Mouse (Mus musculus) left cerebral cortex, postnatal 36 days (tissue): Measurements from ENCODE around the gene Dhx8. TPM values are rescaled to one million over a fixed set of nuclear protein-coding genes. Genes with fewer than 3 reads are reported as not detected.
A peak's percentile ranks its signal among the peaks of the same experiment; 100 is the strongest.

Experiments used
- DNase-seq, 2 experiments: peaks; one replicate each; pipeline ENCODE4 v3.0.0; 2021 to 2022; ENCODE audit warnings: low spot score in 2 of 2, mixed read lengths in 1 of 2
- intact Hi-C: fragments of 180-260 bp; cut with DNase I; formaldehyde crosslinking; loops from one replicate; pipeline ENCODE4 v1.15.1; 2025
- total RNA-seq, 2 experiments: library from RNA; stranded (reverse); gene quantifications; 2 replicates each; pipeline ENCODE4 v1.2.3; 2021

Dhx8 gene
- total RNA-seq, 2 experiments from 2014 or later: 34.1 to 37.4 TPM

DNA sequence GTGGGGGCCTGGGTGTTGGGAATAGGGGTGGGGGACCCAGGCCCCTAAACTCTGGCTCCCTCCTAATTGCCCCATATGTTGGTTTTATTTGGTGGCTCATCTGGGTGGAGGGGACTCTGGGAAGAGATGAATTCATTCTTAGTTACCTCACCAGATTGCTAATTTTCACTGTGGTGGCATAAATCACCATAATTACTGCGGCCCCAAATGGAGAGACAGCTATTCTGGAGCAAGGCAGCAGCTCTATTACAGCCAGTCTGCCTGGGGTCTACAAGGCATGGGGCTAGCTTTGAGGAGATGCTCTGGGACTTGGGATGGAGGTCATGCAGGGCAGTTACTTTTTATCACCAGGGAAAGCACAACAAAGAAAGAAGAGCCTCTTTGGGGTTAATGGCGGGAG lies 6.0 kb upstream of the Dhx8 start:
- DNase-seq: no peak
- intact Hi-C loops: no loop called here

DNA sequence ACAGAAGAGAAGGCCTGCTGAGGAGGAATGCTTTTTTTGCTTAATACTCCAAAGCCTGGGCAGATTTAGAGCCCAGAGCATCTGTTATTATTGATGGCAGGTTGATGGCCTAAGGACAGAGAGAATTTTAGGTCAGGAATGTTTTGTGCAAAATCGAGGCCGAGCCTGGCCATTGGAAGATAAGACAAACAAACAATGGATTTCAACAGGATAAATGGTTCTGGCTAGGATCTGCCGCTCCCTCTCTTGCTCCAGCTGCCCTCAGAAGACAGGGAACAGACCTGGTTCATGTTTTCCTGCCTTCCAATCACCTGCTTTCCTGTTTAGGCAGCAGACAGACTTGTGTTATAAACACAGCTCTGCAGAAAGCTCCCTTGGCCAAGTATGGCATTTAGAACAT lies 3.4 kb upstream of the Dhx8 start:
- intact Hi-C loops: no loop called here
- no peak for DNase-seq

DNA sequence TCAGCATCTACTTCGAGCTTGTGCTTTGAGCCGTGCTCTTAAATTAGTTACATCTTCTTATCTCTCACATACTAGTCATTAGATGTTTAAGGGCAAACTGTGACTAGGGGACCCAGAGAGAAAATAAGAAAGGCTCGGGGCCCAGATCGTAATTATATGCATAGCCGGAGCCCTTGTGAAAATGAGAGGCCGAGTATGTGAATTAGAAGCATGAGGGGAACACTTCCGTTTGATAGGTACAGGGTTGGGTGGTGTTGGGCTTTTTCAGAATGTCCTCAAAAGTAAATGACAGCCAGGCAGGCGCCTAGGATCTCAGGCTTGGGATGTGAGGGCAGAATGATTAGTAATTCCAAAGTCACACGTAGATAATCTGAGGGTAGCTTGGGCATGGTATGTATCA lies 877 bp downstream of the Dhx8 start:
- intact Hi-C loops: loop anchor here (5.0 kb wide), 1 partner anchor 41 kb away; no protein-coding TSS in a partner anchor
- DNase-seq: no peak

DNA sequence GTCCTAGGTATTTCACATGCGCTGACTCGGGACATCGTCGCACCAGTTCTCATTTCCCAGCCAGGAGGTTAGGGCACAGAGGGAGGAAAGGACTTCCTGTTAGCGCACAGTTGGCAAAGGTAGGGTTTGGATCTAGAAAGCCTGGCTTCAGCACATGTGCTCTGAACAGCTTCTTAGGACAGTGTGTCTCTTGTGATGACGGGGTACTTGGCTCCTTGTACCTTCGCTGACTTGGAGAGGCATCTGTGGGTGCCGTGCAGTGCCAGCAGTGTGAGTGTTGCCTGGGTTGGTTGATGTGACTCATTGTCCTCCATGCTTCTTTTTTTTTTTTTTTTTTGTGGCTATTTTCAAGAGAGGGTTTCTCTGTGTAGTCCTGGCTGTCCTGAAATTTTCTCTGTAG lies 23.9 kb downstream of the Dhx8 start:
- DNase-seq: peak in 1 of 2 experiments; percentile 43
- intact Hi-C loops: loop anchor here (10.0 kb wide), 1 partner anchor 182 kb away; no protein-coding TSS in a partner anchor

- DNase-seq: no peak
- intact Hi-C loops: loop anchor here (10.0 kb wide), 1 partner anchor 183 kb away; no protein-coding TSS in a partner anchor
Measured at GRCm38 (mm10) chr11:101757366-101757765, 24.6 kb downstream of the Dhx8 start.

DNA sequence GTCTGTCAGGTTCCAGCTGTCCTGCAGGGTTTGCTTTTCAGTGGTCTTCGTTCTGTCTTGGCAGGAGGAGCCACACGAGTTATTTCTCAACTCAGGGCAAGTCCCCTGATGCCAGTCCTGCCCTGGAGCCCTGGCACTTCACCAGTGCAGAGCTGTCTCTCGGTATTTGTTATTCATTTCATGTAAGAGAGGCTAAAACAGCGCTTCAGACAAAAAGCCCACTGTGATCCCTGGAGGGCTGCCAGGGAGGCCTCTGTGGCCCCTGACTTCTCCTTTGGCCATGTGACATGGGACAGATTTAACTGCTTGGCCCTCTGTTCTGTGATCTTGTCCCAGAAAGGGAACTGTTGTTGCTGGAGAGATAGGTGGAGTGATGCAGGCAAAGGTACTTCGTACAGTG lies 25.7 kb downstream of the Dhx8 start:
- intact Hi-C loops: loop anchor here (10.0 kb wide), 1 partner anchor 184 kb away; no protein-coding TSS in a partner anchor
- no peak for DNase-seq

DNA sequence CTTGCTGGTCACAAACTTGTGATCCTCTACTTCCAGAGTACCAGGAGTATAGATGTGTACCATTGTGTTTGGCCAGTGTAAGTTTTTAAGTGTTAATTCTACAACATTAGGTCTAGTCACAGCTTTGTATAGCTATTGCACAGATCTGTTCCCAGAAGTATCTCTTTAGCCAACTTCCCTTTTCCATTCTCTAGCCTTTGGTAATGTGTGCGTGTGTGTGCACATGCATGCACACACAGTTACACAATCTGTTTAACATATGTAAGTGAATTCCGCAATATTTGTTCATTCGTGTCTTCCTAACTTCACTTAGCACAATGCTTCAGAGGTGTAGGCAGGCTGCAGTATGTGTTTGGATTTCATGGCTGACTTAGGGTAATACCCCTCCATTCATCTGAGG lies 26.8 kb downstream of the Dhx8 start:
- intact Hi-C loops: loop anchor here (10.0 kb wide), 1 partner anchor 185 kb away; no protein-coding TSS in a partner anchor
- DNase-seq: no peak

DNA sequence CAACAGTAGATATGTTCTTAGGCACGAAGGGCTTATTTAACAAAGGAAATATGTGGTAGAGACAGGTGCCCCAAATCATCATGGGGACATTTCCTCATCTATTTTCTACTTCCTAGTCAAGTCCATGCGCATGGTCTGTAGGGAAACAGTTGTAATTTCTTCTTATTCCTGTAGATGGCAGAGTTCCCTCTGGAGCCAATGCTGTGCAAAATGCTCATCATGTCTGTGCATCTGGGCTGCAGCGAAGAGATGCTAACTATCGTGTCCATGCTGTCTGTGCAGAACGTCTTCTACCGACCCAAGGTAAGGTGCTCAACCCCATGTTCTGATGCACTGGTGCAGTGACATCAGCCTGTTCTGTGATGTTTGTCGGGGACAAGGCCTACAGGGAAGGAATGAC lies 31.0 kb downstream of the Dhx8 start:
- DNase-seq: no peak
- intact Hi-C loops: loop anchor here (2.0 to 5.0 kb wide), 2 partner anchors 49 to 147 kb away; no protein-coding TSS in a partner anchor

- no peak for DNase-seq
- intact Hi-C loops: loop anchor here (5.0 kb wide), 1 partner anchor 48 kb away; no protein-coding TSS in a partner anchor
Measured at GRCm38 (mm10) chr11:101764546-101764945, 31.8 kb downstream of the Dhx8 start.

GRCm38 (mm10) chr11:101767326-101767725 lies 34.6 kb downstream of the Dhx8 start:
- DNase-seq: no peak
- intact Hi-C loops: no loop called here

- intact Hi-C loops: no loop called here
- no peak for DNase-seq
Measured at GRCm38 (mm10) chr11:101768721-101769120, 36.0 kb downstream of the Dhx8 start.

DNA sequence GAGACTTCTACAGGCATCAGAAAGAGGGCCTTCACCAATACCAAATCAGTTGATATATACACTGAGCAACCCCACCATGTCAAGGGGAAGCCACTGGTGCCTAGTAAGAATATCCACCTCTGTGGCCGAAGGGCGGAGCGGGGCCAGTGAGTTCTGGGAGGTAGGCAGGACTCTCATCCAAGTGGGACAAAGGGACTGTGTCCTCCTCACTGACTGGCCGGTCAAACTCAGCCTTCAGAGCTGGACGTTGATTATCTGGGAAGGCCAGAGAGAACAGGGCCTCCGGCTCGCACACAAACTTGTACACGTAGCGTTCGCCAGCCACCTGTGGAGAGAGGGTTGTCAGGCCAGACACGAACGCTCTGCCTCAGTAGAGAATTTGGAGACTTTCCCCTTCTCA lies 37.5 kb downstream of the Dhx8 start:
- intact Hi-C loops: no loop called here

GRCm38 (mm10) chr11:101772027-101772426 lies 39.3 kb downstream of the Dhx8 start:
- no peak for DNase-seq
- intact Hi-C loops: no loop called here

More for the DNA sequence above, 37.5 kb downstream of the Dhx8 start:
- no peak for DNase-seq

- intact Hi-C loops: no loop called here
- DNase-seq: no peak
Measured at GRCm38 (mm10) chr11:101772449-101772848, 39.7 kb downstream of the Dhx8 start.

DNA sequence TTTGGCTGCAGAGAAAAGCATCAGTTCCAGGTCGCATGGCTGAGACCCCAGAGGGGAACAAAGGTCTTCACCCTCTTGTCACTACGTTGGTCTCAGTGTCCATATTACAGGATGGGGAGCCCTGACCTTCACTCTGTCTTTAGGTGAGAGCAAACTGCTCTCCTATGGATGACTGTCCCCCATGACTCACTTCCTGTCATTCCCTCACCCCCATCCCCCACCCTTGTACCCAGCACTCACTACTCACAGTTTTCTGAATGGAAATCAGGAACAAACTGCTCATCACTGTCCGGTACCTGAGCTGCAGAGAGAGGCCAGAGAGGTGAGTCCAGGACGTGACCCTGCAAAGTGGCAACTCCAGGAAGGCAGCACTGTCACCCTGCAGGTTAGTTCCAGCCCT lies 44.1 kb downstream of the Dhx8 start:
- no peak for DNase-seq
- intact Hi-C loops: no loop called here

DNA sequence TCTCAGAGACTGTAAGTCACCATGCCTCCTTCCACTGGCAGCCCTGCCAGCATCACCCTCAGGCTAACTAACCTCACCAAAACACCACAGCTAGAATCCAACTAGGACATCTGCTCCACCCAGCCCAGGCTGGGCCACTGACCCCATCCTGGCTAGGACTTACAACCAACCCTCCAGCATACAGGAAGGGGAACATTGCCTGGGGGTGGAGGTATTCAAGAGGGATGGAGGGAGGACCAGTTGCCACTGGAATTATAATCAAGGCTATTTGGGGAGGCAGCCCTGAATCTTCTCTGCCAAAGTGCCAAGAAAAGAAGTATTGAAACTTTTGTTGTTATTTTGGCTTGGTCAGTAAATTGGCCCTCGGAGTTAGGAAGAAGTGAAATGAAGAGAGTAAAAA lies 50.4 kb downstream of the Dhx8 start:
- DNase-seq: no peak
- intact Hi-C loops: no loop called here

DNA sequence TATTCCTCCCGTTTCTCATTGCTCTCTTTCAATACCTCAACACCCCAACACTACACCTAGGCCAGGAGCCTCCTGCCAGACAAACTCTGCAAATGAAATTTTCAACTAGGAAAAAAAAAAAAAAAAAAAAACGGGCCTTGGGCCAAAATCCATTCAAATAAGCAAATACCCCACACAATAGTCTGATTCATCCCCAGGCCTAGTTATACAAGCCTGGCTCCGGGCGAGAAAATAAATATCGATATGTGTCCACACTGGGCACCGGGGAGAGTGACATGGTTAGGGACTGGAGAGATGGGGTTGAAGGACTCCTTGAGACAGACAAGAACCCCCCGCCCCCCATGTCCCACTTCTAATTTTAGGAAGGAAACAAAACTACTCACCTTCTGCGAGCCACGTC lies 50.9 kb downstream of the Dhx8 start:
- no peak for DNase-seq
- intact Hi-C loops: no loop called here

- DNase-seq: no peak
- intact Hi-C loops: no loop called here
Measured at GRCm38 (mm10) chr11:101784072-101784471, 51.4 kb downstream of the Dhx8 start.

DNA sequence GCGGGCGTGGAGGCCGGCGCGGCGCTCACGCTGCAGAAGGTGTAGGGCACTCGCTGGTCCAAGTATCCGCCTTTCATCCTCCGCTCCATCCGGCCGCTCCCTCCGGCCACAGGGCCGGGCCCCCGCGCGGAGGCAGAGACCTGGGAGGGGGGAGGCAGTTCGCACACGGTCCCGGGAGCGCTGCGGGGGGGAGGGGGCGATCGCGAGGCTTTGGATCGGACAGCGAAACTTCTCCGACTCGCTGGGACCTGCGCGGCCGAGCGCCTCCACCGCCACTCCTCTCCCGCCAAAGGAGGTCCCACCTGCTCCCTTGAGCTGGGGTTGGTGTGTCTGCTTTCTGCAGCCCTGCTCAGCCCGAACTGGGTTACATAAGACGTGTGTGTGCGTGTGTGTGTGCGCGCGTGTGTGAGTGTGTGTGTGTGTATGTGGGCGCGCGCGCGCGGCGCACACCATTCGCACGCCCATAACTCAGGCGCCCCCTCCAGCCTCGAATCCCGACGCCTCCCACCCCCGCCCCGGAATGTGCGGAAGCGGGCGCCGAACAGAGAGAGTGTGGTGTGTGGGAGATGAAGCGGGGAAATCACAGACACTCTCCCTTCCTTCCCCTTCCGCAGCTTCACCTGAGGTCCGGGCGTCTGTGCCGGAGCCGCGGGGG lies 51.9 kb downstream of the Dhx8 start:
- DNase-seq: no peak
- intact Hi-C loops: no loop called here

- intact Hi-C loops: no loop called here
- DNase-seq: peak; percentile 85 to 87
Measured at GRCm38 (mm10) chr11:101785143-101785851, 52.6 kb downstream of the Dhx8 start, which contains the start of gene Etv4. Etv4 (minus strand) TSS chr11:101785371.

GRCm38 (mm10) chr11:101785852-101786205 lies 53.1 kb downstream of the Dhx8 start:
- DNase-seq: no peak
- intact Hi-C loops: no loop called here
